Mouse (Mus musculus): ENCODE results near the gene Smoc1. TPM values are rescaled to one million over a fixed set of nuclear protein-coding genes. Genes with fewer than 3 reads are reported as not detected.

Gene Smoc1
- polyA plus RNA-seq, 1 experiment from 2014 or later: 0.09 TPM

GRCm38 (mm10) chr12:81168494-81168893, 141.9 kb downstream of the Smoc1 start:
- H3K79me2 ChIP-seq (ENCODE audit: inconsistent target): no peaks in the 10 kb centered on the region
- no peak overlapping the region for H3K27ac ChIP-seq
- WGBS (ENCODE audit: missing documents): 93% methylated on average over 2 of the region's 2 CpGs
- H3K4me3 ChIP-seq (ENCODE audit: inconsistent target): no peak overlapping the region
- H3K36me3 ChIP-seq (ENCODE audit: inconsistent target): no peaks in the 10 kb centered on the region

GRCm38 (mm10) chr12:81170076-81170475, 143.5 kb downstream of the Smoc1 start:
- 91% methylated on average over 2 of the region's 2 CpGs for WGBS (ENCODE audit: missing documents)
- H3K36me3 ChIP-seq (ENCODE audit: inconsistent target): no peaks in the 10 kb centered on the region
- no peak overlapping the region for H3K4me3 ChIP-seq (ENCODE audit: inconsistent target)
- H3K79me2 ChIP-seq (ENCODE audit: inconsistent target): no peaks in the 10 kb centered on the region
- no peak overlapping the region for H3K27ac ChIP-seq

DNA sequence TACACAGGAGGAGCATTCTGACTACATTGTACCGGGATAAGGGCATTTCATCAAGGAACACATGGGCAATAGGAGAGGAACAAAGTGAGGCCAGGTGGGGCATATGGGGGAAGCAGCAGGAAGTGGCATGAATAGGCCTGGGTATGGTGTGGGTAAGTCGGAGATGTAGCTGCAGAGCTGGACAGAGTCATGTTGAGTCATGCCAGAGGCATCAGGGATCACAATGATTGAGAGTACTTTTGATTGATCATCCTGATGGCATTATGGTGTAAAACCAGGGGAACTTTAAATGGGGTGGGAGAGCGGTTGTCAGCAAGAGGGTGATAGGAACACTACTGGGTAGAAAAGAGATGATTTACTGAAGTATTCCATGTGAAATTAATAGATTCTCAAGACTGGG, 146.4 kb downstream of the Smoc1 start:
- Histone ChIP-seq H3K79me2 (ENCODE audit: inconsistent target) (no peaks in the 10 kb centered on the region), H3K4me3 (ENCODE audit: inconsistent target) (no peak overlapping the region), H3K27ac (no peak overlapping the region), H3K36me3 (ENCODE audit: inconsistent target) (no peaks in the 10 kb centered on the region)
- 63% methylated on average over 3 of the region's 3 CpGs for WGBS (ENCODE audit: missing documents)

DNA sequence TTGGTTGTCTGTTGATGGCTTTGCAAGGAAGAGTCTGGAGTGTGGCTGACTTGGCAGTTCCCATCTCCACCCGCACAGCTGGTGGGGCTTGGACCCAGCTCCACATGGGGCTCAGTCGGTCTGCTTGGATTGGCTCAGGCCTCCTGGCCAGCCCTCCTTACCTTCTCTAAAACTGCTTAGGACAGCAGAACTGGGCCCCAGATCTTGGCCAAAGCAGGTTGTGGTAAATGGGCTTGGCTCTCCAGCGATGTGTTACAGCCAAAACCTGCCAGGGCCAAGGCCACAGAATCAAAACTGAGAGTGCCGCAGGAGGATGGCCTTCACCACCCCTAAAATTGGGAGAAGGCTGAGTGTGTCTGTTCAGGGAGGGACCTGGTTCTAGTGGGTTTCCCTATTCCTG, 147.3 kb downstream of the Smoc1 start:
- Histone ChIP-seq H3K36me3 (ENCODE audit: inconsistent target) (no peaks in the 10 kb centered on the region), H3K27ac (no peak overlapping the region), H3K79me2 (ENCODE audit: inconsistent target) (no peaks in the 10 kb centered on the region), H3K4me3 (ENCODE audit: inconsistent target) (no peak overlapping the region)
- 92% methylated on average over 4 of the region's 4 CpGs for WGBS (ENCODE audit: missing documents)

DNA sequence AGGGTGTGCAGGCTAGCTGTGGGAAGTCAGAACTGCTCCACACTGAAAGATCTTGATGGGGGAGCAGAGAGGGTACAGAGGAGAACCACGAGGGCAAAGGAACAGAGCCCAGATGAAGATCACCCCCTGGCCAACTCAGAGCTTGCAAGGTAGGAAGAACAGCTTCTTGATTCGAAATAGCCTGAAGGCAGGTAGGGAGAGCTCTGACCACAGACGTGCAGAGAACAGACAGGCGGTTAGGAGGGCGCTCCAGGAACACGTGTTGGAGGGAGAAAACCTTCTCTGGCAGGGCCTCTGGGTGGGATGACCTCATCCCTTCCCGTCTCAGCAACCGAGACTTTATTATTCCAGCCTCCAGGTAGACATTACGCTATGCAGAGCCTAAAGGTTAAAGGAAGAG, 148.6 kb downstream of the Smoc1 start:
- Histone ChIP-seq H3K27ac (no peak overlapping the region), H3K79me2 (ENCODE audit: inconsistent target) (no peaks in the 10 kb centered on the region), H3K4me3 (ENCODE audit: inconsistent target) (no peak overlapping the region), H3K36me3 (ENCODE audit: inconsistent target) (no peaks in the 10 kb centered on the region)
- 73% methylated on average over 9 of the region's 9 CpGs for WGBS (ENCODE audit: missing documents)

DNA sequence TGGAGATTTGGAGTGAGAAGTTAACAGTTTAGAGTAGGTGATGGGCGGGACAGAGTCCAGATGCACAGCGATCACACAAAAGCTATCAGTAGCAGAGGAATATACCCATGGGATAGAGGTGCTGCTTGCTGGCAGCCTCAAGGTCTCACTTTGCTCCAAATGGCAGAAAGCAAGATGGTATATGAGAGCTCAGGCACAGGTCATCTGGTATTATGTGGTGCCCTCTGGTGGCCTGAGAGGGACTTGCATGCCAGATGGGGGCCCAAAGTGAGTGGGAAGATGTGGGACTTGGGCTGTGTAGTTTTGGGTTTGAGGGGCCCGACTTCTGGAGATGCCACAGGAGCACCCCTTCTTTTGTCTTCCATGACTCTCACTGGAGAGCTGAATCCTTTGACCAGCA, 155.5 kb downstream of the Smoc1 start:
- WGBS (ENCODE audit: missing documents): 65% methylated on average over 3 of the region's 3 CpGs
- H3K79me2 ChIP-seq (ENCODE audit: inconsistent target): no peaks in the 10 kb centered on the region
- no peak overlapping the region for H3K4me3 ChIP-seq (ENCODE audit: inconsistent target)
- H3K27ac ChIP-seq: no peak overlapping the region
- no peaks in the 10 kb centered on the region for H3K36me3 ChIP-seq (ENCODE audit: inconsistent target)

- no peaks in the 10 kb centered on the region for H3K79me2 ChIP-seq (ENCODE audit: inconsistent target)
- WGBS (ENCODE audit: missing documents): 82% methylated on average over 2 of the region's 2 CpGs
- no peak overlapping the region for H3K27ac ChIP-seq
- no peak overlapping the region for H3K4me3 ChIP-seq (ENCODE audit: inconsistent target)
- no peaks in the 10 kb centered on the region for H3K36me3 ChIP-seq (ENCODE audit: inconsistent target)
Measured at GRCm38 (mm10) chr12:81184967-81185366, 158.4 kb downstream of the Smoc1 start.

- 60% methylated on average over 4 of the region's 4 CpGs for WGBS (ENCODE audit: missing documents)
- Histone ChIP-seq H3K27ac (no peak overlapping the region), H3K79me2 (ENCODE audit: inconsistent target) (no peaks in the 10 kb centered on the region), H3K36me3 (ENCODE audit: inconsistent target) (no peaks in the 10 kb centered on the region), H3K4me3 (ENCODE audit: inconsistent target) (no peak overlapping the region)
Measured at GRCm38 (mm10) chr12:81186081-81186480, 159.5 kb downstream of the Smoc1 start.

GRCm38 (mm10) chr12:81186668-81187067, 160.1 kb downstream of the Smoc1 start:
- Histone ChIP-seq H3K36me3 (ENCODE audit: inconsistent target) (no peaks in the 10 kb centered on the region), H3K79me2 (ENCODE audit: inconsistent target) (no peaks in the 10 kb centered on the region), H3K4me3 (ENCODE audit: inconsistent target) (no peak overlapping the region), H3K27ac (no peak overlapping the region)
- WGBS (ENCODE audit: missing documents): 93% methylated on average over 3 of the region's 3 CpGs

DNA sequence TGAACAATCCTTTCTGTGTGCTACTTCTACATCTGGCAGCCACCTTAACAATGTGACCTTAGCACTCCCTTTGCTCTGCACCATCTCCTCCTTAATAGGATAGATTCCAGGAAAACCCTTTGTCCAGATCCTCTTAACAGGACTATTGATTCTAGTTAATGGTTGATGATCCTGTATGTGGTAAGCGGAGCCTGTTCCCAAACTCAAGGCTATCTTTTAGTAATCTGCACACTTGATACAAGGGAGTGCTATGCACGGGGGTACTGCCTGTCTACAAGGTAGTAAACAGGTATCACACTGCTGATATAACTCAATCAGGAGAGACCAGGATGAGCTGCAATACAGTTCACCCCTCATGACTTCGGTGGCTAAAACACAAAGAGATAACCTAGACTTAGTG, 161.8 kb downstream of the Smoc1 start:
- Histone ChIP-seq H3K79me2 (ENCODE audit: inconsistent target) (no peaks in the 10 kb centered on the region), H3K27ac (no peak overlapping the region), H3K4me3 (ENCODE audit: inconsistent target) (no peak overlapping the region), H3K36me3 (ENCODE audit: inconsistent target) (no peaks in the 10 kb centered on the region)
- WGBS (ENCODE audit: missing documents): 88% methylated on average over 3 of the region's 3 CpGs

DNA sequence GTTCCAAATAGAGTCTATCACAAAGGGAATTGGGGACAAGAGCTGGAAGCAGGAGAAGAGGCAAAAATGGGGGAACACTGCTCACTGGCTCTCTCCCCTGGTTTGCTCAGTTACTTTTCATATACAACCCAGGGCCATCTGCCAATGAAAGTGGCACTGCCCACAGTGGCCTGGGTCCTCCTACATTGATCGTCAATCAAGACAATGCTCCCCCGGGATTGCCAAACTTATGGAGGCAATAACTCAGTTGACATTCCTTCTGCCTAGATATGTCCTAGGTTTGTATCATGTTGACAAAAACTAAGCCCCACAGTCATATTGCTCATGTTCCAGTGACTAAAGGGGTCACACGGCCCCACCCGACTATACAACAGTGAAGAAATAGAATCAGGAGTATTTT, 162.4 kb downstream of the Smoc1 start:
- Histone ChIP-seq H3K36me3 (ENCODE audit: inconsistent target) (no peaks in the 10 kb centered on the region), H3K27ac (no peak overlapping the region), H3K79me2 (ENCODE audit: inconsistent target) (no peaks in the 10 kb centered on the region), H3K4me3 (ENCODE audit: inconsistent target) (no peak overlapping the region)
- 95% methylated on average over 4 of the region's 4 CpGs for WGBS (ENCODE audit: missing documents)

DNA sequence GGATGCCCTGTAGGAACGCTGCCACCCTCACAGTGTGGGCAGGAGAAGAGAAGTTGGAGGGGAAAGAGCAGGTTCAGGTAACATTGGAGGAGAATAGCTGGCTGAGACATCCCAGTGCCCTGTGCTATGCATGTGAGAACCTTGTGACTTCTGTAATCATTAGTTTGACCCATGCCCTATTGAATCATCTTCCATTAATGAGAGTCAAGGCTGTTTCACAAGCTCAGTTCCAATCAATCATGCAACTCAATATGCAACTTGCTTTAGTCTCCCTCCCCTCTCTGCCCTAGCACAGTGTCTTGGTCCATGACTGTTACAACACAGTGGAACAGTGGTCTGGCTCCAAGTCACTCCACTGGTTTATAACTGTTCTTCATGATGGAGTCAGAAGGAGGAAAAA, 163.0 kb downstream of the Smoc1 start:
- Histone ChIP-seq H3K4me3 (ENCODE audit: inconsistent target) (no peak overlapping the region), H3K79me2 (ENCODE audit: inconsistent target) (no peaks in the 10 kb centered on the region), H3K27ac (no peak overlapping the region), H3K36me3 (ENCODE audit: inconsistent target) (no peaks in the 10 kb centered on the region)
- 100% methylated on average over 1 of the region's 1 CpGs for WGBS (ENCODE audit: missing documents)

DNA sequence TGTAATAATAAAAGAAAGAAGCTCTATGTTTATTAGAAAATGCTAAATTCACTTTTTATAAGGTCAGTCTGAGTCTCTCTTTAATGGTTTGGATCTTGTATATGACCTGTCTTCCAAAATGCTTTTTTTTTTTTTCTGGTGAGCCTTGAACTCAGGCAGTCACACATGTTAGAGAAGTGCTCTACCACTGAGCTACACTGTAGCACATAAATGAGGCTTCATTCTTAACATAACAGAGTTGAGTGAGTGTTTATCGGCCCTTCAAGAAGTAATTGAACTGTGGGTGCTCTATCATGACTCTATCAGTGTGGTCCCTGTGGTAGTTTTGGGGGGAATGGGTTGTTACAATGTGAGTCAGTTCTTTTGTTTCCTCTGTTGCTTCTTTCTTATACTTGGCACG, 167.4 kb downstream of the Smoc1 start:
- Histone ChIP-seq H3K79me2 (ENCODE audit: inconsistent target) (no peaks in the 10 kb centered on the region), H3K27ac (no peak overlapping the region), H3K4me3 (ENCODE audit: inconsistent target) (no peak overlapping the region), H3K36me3 (ENCODE audit: inconsistent target) (no peaks in the 10 kb centered on the region)
- WGBS (ENCODE audit: missing documents): 83% methylated on average over 2 of the region's 2 CpGs

DNA sequence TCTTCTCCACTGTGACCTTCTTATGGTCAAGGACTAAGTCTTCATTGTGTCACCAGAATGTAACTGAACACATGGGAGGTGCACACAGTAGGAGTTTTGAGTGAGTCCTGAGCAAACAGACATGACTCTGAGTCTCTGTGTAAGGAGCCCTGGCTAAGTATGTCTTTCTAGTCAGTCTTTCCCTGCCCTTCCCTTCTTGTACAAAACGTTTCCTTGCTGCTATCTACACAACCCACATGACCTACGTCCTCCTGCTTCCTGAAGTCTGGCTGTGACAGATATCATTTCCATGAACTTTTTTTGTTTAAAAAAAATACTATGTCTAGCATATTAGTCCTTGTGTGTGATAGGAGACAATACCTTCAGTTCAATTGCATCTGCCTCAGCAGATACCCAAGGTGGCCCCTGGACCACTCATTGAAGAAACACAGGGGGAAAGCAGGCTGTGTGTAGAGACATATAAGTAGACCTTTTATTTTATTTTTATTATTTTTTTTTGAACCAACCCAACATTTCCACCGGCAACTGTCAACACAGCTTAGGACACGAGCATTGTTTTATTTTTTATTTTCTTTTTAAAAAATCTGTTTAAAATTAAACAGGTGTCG, 171.0 kb downstream of the Smoc1 start:
- H3K79me2 ChIP-seq (ENCODE audit: inconsistent target): no peaks in the 10 kb centered on the region
- no peaks in the 10 kb centered on the region for H3K36me3 ChIP-seq (ENCODE audit: inconsistent target)
- 54% methylated on average over 5 of the region's 5 CpGs for WGBS (ENCODE audit: missing documents)
- H3K4me3 ChIP-seq (ENCODE audit: inconsistent target): no peak overlapping the region
- no peak overlapping the region for H3K27ac ChIP-seq

GRCm38 (mm10) chr12:81199280-81199955, 172.8 kb downstream of the Smoc1 start:
- Histone ChIP-seq H3K79me2 (ENCODE audit: inconsistent target) (no peaks in the 10 kb centered on the region), H3K27ac (no peak overlapping the region), H3K36me3 (ENCODE audit: inconsistent target) (no peaks in the 10 kb centered on the region), H3K4me3 (ENCODE audit: inconsistent target) (no peak overlapping the region)
- WGBS (ENCODE audit: missing documents): 41% methylated on average over 23 of the region's 23 CpGs

DNA sequence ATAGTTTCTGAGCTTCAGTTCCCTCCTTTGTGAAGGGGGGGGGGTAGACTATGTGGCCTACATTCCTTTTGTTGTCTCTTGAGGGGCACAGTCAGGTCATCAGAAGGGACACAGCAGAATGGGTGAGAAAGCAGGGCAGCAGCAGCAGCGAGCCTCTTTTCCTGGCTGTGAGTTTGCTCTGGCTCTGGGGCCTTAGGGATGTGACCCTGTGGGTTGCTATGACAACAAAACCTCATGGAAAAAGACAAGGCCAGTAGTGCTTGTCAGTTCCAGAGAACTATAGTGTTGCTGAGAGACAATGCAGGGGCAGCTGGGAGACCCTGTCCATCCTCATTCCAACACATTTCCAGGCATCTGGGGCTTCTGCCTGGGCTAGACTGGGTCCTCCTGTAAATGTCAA, 176.6 kb downstream of the Smoc1 start:
- Histone ChIP-seq H3K79me2 (ENCODE audit: inconsistent target) (no peaks in the 10 kb centered on the region), H3K36me3 (ENCODE audit: inconsistent target) (no peaks in the 10 kb centered on the region), H3K4me3 (ENCODE audit: inconsistent target) (no peak overlapping the region), H3K27ac (no peak overlapping the region)
- WGBS (ENCODE audit: missing documents): 14% methylated on average over 1 of the region's 1 CpGs
